Mouse (Mus musculus): ENCODE data around the gene Palm3. TPM values are rescaled to one million over a fixed set of nuclear protein-coding genes. Genes with fewer than 3 reads are reported as not detected.

Palm3 gene
- polyA plus RNA-seq, 1 experiment from 2014 or later, result 6.5 TPM

DNA sequence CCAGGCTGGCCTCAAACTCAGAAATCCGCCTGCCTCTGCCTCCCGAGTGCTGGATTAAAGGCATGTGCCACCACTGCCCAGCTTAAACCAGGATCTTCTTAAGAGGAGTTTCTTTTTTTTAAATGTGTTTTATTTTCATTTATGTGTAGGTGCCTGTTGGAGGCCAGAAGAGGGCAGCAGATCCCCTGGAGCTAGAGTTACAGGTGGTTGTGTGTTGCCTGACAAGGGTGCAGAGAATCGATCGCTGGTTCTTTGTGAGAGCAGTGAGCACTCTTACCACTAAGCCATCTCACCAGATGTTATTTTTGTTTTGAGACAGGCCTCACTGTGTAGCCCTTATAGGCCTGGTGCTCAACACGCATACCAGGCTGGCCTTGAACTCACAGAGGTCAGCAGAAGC lies 5.4 kb upstream of the Palm3 start:
- Histone ChIP-seq H3K27me3 (ENCODE audit: low read depth, poor library complexity, severe bottlenecking) (peaks cover 58% of the 10 kb centered on the region), H3K27ac (no peak overlapping the region), H3K9me3 (replicated peaks) (no peaks in the 10 kb centered on the region), H3K36me3 (no peaks in the 10 kb centered on the region), H3K4me1 (peaks cover 26% of the 10 kb centered on the region), H3K4me3 (no peak overlapping the region)
- WGBS, result 94% methylated on average over 5 of the region's 5 CpGs
- no peak for DNase-seq (ENCODE audit: low spot score)

GRCm38 (mm10) chr8:84019738-84020137 lies 1.5 kb upstream of the Palm3 start:
- Histone ChIP-seq H3K27me3 (ENCODE audit: low read depth, poor library complexity, severe bottlenecking) (peaks cover 61% of the 10 kb centered on the region), H3K36me3 (no peaks in the 10 kb centered on the region), H3K9me3 (replicated peaks) (no peaks in the 10 kb centered on the region), H3K27ac (no peak overlapping the region), H3K4me1 (peaks cover 26% of the 10 kb centered on the region), H3K4me3 (no peak overlapping the region)
- DNase-seq (ENCODE audit: low spot score), result no peak
- WGBS, result 85% methylated on average over 9 of the region's 9 CpGs

DNA sequence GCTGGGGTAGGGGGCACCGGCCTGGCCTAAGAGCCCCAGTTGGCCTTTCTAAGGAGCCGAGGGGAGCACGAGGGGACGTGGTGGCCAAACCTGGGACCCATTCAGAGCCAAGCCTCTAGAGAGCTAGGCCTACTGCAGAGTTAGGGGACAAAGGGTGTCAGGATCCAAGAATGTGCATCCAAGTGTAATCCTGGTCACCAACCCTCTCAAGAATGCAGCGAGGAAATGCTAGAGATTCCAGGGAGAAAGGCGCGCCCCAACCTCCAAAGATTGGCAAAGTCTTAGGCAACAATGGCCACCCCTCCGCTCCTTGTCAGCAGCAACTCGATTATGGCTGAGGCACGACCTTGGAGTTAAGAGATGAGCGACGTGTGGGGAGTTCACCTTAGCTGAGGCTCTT lies 298 bp downstream of the Palm3 start:
- Histone ChIP-seq H3K36me3 (no peaks in the 10 kb centered on the region), H3K4me1 (peaks cover 38% of the 10 kb centered on the region), H3K9me3 (replicated peaks) (no peaks in the 10 kb centered on the region), H3K27ac (peak overlapping the region; percentile 62), H3K27me3 (ENCODE audit: low read depth, poor library complexity, severe bottlenecking) (peaks cover 74% of the 10 kb centered on the region), H3K4me3 (peak overlapping the region; percentile 27)
- WGBS, result 46% methylated on average over 12 of the region's 12 CpGs
- no peak for DNase-seq (ENCODE audit: low spot score)

DNA sequence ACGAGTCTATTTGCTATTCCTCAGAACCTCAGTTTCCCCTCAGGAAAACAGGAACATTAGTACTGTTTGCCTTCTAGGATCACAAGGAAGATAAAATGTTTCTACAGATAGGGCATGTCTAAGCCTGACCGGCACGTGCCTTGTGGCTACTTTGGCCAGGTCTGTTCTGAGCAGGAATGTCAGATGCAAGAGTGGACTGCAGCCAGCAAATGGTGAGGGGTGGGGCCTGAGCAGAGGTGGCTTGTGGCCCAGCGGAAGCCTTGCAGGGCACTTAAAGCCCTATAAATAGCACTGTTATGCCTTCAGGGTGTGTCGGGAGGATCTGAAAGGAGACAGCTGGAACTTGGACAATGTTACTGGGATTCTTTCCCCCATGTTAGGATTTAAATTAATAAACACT lies 1.8 kb downstream of the Palm3 start:
- 27% methylated on average over 5 of the region's 5 CpGs for WGBS
- Histone ChIP-seq H3K4me3 (no peak overlapping the region), H3K4me1 (peaks cover 41% of the 10 kb centered on the region), H3K36me3 (no peaks in the 10 kb centered on the region), H3K27ac (no peak overlapping the region), H3K9me3 (replicated peaks) (no peaks in the 10 kb centered on the region), H3K27me3 (ENCODE audit: low read depth, poor library complexity, severe bottlenecking) (peaks cover 89% of the 10 kb centered on the region)
- no peak for DNase-seq (ENCODE audit: low spot score)

DNA sequence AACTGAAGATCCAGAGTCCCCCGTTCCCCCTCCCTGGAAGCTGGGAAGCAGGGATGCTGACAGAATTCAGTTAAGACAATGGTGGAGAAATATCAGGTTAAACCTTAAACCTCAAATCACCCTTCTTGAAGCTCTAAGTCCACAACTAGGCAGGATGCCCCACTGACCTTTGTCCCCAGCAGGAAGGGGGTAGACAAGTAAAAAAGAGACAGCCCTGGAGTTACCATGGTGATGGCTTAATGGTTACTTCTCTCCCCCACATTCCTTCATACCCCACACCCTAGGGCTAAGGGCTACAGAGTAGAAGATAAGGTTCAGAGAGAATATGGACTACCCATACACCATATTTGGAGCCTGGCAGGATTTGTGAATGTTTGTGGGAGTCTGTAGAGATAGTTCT lies 2.4 kb downstream of the Palm3 start:
- no peaks in the 10 kb centered on the region for H3K36me3 ChIP-seq
- WGBS, result 69% methylated on average over 1 of the region's 1 CpGs
- no peak overlapping the region for H3K27ac ChIP-seq
- DNase-seq (ENCODE audit: low spot score), result no peak
- H3K4me1 ChIP-seq, result peaks cover 41% of the 10 kb centered on the region
- peaks cover 95% of the 10 kb centered on the region for H3K27me3 ChIP-seq (ENCODE audit: low read depth, poor library complexity, severe bottlenecking)
- H3K9me3 ChIP-seq (replicated peaks), result no peaks in the 10 kb centered on the region
- H3K4me3 ChIP-seq, result no peak overlapping the region

GRCm38 (mm10) chr8:84024171-84024570 lies 2.9 kb downstream of the Palm3 start:
- H3K36me3 ChIP-seq, result no peaks in the 10 kb centered on the region
- H3K27ac ChIP-seq, result no peak overlapping the region
- WGBS, result 13% methylated on average over 10 of the region's 10 CpGs
- H3K4me3 ChIP-seq, result no peak overlapping the region
- no peaks in the 10 kb centered on the region for H3K9me3 ChIP-seq (replicated peaks)
- peaks cover 41% of the 10 kb centered on the region for H3K4me1 ChIP-seq
- H3K27me3 ChIP-seq (ENCODE audit: low read depth, poor library complexity, severe bottlenecking), result peaks cover 98% of the 10 kb centered on the region
- peak; percentile 80 for DNase-seq (ENCODE audit: low spot score)

DNA sequence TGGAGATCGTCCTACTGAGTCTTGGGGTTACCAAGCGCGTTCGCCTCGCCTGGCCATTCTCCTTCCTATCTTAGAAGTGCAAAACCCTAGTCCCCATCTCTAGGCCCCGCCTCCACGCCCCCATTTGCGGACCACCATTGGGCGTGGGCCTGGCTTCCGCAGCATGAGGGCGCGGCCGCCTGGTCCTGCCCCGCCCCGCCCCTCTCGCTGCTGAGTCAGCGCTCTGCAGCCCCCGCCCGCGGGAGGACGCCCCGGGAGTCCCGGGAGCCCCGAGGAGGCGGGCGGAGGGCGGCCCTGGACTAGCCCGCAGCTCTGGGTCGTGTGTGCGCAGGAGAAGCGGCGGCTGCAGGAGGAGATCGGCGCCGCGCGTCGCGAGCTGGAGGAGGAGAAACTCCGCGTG lies 4.6 kb downstream of the Palm3 start:
- WGBS, result under 1% methylated on average over 41 of the region's 41 CpGs
- Histone ChIP-seq H3K4me3 (peak overlapping the region; percentile 62), H3K27me3 (ENCODE audit: low read depth, poor library complexity, severe bottlenecking) (peaks cover 87% of the 10 kb centered on the region), H3K4me1 (peaks cover 38% of the 10 kb centered on the region), H3K9me3 (replicated peaks) (no peaks in the 10 kb centered on the region), H3K36me3 (0 out of 2 replicates have a peak, but pooled peaks cover 2% of the 10 kb centered on the region), H3K27ac (peak overlapping the region; percentile 57)
- DNase-seq (ENCODE audit: low spot score), result peak; percentile 78

DNA sequence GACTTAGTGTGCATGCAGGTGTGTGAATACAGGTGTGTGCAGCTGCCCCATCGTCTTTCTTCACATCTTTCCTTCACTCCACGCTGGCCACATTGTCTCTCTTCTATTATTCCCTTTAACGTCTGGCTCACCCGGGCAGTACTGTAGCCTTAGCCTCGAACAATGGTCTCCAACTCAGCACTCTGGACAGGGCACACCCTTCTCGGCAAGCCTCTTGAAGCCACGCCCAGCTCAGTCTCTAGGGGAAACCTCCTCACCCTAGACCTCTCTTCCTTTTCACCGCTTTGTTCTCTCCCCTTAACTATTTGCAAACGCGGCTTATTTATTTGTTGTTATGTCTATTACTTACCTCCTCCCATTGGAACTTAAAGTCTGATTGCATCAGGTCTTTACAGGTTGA lies 6.2 kb downstream of the Palm3 start:
- no peak for DNase-seq (ENCODE audit: low spot score)
- WGBS, result 15% methylated on average over 10 of the region's 10 CpGs

DNA sequence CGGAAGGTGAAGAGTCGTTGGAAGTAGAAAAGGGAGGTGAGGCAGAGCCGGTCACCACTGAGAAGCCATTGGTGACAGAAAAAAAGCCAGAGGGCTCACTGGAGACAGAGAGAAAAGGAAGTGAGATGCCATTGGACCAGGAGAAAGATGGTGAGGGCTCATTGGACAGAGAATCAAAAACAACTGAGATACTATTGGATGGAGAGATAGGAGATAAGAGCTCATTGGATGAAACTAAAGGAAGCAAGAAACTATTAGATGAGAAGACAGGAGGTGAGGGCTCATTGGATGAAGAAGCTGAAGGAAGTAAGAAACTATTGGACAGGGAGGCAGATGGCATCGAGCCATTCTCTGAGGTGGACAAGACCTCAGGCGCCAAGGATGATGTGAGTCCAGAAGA lies 8.0 kb downstream of the Palm3 start:
- 93% methylated on average over 5 of the region's 5 CpGs for WGBS
- DNase-seq (ENCODE audit: low spot score), result no peak
- no peaks in the 10 kb centered on the region for H3K9me3 ChIP-seq (replicated peaks)
- H3K4me3 ChIP-seq, result no peak overlapping the region
- peaks cover 56% of the 10 kb centered on the region for H3K27me3 ChIP-seq (ENCODE audit: low read depth, poor library complexity, severe bottlenecking)
- no peak overlapping the region for H3K27ac ChIP-seq
- peaks cover 16% of the 10 kb centered on the region for H3K4me1 ChIP-seq
- H3K36me3 ChIP-seq, result 0 out of 2 replicates have a peak, but pooled peaks cover 2% of the 10 kb centered on the region

More for the DNA sequence above, 6.2 kb downstream of the Palm3 start:
- Histone ChIP-seq H3K36me3 (0 out of 2 replicates have a peak, but pooled peaks cover 2% of the 10 kb centered on the region), H3K27me3 (ENCODE audit: low read depth, poor library complexity, severe bottlenecking) (peaks cover 72% of the 10 kb centered on the region), H3K27ac (no peak overlapping the region), H3K4me1 (peaks cover 31% of the 10 kb centered on the region), H3K9me3 (replicated peaks) (no peaks in the 10 kb centered on the region), H3K4me3 (no peak overlapping the region)

- H3K9me3 ChIP-seq (replicated peaks), result no peaks in the 10 kb centered on the region
- H3K36me3 ChIP-seq, result 0 out of 2 replicates have a peak, but pooled peaks cover 2% of the 10 kb centered on the region
- H3K4me1 ChIP-seq, result no peaks in the 10 kb centered on the region
- WGBS, result 78% methylated on average over 4 of the region's 4 CpGs
- DNase-seq (ENCODE audit: low spot score), result no peak
- no peak overlapping the region for H3K4me3 ChIP-seq
- no peak overlapping the region for H3K27ac ChIP-seq
- H3K27me3 ChIP-seq (ENCODE audit: low read depth, poor library complexity, severe bottlenecking), result peaks cover 30% of the 10 kb centered on the region
Observed at GRCm38 (mm10) chr8:84032777-84033176, 11.5 kb downstream of the Palm3 start.

GRCm38 (mm10) chr8:84038015-84038414 lies 16.7 kb downstream of the Palm3 start:
- H3K4me1 ChIP-seq, result peaks cover 13% of the 10 kb centered on the region
- 89% methylated on average over 5 of the region's 5 CpGs for WGBS
- H3K27me3 ChIP-seq (ENCODE audit: low read depth, poor library complexity, severe bottlenecking), result peaks cover 59% of the 10 kb centered on the region
- H3K36me3 ChIP-seq, result no peaks in the 10 kb centered on the region
- no peak for DNase-seq (ENCODE audit: low spot score)
- no peak overlapping the region for H3K4me3 ChIP-seq
- no peak overlapping the region for H3K27ac ChIP-seq
- no peaks in the 10 kb centered on the region for H3K9me3 ChIP-seq (replicated peaks)

DNA sequence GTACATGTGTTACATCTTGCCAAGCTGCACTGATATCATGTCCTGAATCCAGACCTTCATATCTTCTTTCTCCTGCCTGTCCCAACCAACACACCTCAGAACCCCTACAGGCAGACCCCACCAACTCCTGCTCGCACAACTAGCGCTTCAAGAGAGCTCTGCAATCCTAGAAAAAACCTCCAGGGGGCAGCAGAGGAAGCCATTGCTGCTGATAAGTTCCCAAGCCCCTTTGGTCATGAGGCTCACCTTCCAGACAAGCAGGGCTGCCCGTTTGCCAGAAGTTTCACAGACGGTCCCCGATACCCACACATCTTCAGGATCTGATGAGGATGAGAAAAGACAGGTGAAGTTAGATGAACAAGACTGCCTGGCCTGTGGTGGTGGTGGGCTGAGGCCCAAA lies 17.8 kb downstream of the Palm3 start:
- Histone ChIP-seq H3K4me3 (no peak overlapping the region), H3K27ac (no peak overlapping the region), H3K4me1 (peaks cover 15% of the 10 kb centered on the region), H3K27me3 (ENCODE audit: low read depth, poor library complexity, severe bottlenecking) (peaks cover 69% of the 10 kb centered on the region), H3K9me3 (replicated peaks) (no peaks in the 10 kb centered on the region), H3K36me3 (no peaks in the 10 kb centered on the region)
- 9% methylated on average over 5 of the region's 5 CpGs for WGBS
- DNase-seq (ENCODE audit: low spot score), result peak; percentile 85

GRCm38 (mm10) chr8:84042066-84042947 lies 21.0 kb downstream of the Palm3 start, which contains the start of gene Il27ra:
Il27ra (minus strand) TSS chr8:84042589.
- Histone ChIP-seq H3K9me3 (replicated peaks) (no peaks in the 10 kb centered on the region), H3K36me3 (no peaks in the 10 kb centered on the region), H3K4me3 (peak within 1 kb of the TSS; percentile 47), H3K4me1 (peaks cover 24% of the 10 kb centered on the region), H3K27me3 (ENCODE audit: low read depth, poor library complexity, severe bottlenecking) (peaks cover 96% of the 10 kb centered on the region), H3K27ac (no peak within 1 kb of the TSS; the same call in 1 of the 2 replicates)
- 6% methylated on average over 40 of the region's 40 CpGs for WGBS
- peak; percentile 78 for DNase-seq (ENCODE audit: low spot score)
